Mouse (Mus musculus) E14TG2a.4 (cell line): ENCODE data around the gene Nfatc3.

ENCODE experiments used
- H3K27me3 ChIP-seq: 2 replicates; pipeline ENCODE4 v1.6.1; 2014; ENCODE audit warnings: low read length, control low read depth; ENCODE audit not compliant: insufficient read depth
- H3K36me3 ChIP-seq: 2 replicates; pipeline ENCODE4 v1.6.1; 2014; ENCODE audit warnings: low read length, control low read depth; ENCODE audit not compliant: insufficient read depth
- H3K4me1 ChIP-seq: replicated peaks from 2 replicates; pipeline ENCODE4 v1.6.1; 2014; ENCODE audit warnings: low read depth, low read length, control low read depth
- H3K4me3 ChIP-seq: replicated peaks from 2 replicates; pipeline ENCODE4 v1.5.1; 2014; ENCODE audit warnings: mild to moderate bottlenecking, low read length
- H3K9me3 ChIP-seq: 2 replicates; pipeline ENCODE4 v1.6.1; 2014; ENCODE audit warnings: low read length, control low read depth
- CTCF ChIP-seq: conservative IDR thresholded peaks from 2 replicates; pipeline ENCODE4 v1.5.1; 2014; ENCODE audit warnings: low read length
- NANOG ChIP-seq: IDR thresholded peaks from 2 replicates; pipeline ENCODE4 v1.6.1; 2014; ENCODE audit warnings: borderline replicate concordance, low read length, mixed read lengths
- POU5F1 ChIP-seq: IDR thresholded peaks from 2 replicates; pipeline ENCODE4 v1.6.1; 2014; ENCODE audit warnings: low read length, borderline replicate concordance

The Nfatc3 gene

GRCm38 (mm10) chr8:106150653-106151000, 92.0 kb downstream of the Nfatc3 start:
- Histone ChIP-seq H3K4me3 (peak overlapping the region; percentile 90), H3K36me3 (peaks cover 34% of the 10 kb centered on the region), H3K27me3 (no peaks in the 10 kb centered on the region), H3K4me1 (peaks cover 29% of the 10 kb centered on the region), H3K9me3 (no peaks in the 10 kb centered on the region)
- TF ChIP-seq CTCF, result no peak

- Histone ChIP-seq H3K27me3 (no peaks in the 10 kb centered on the region), H3K4me1 (peaks cover 29% of the 10 kb centered on the region), H3K9me3 (no peaks in the 10 kb centered on the region), H3K36me3 (peaks cover 38% of the 10 kb centered on the region), H3K4me3 (peak overlapping the region; percentile 90)
- no peak for TF ChIP-seq NANOG
- no peak for TF ChIP-seq POU5F1
- TF ChIP-seq CTCF, result no peak
Measured at GRCm38 (mm10) chr8:106151041-106151440, 92.4 kb downstream of the Nfatc3 start.

- Histone ChIP-seq H3K27me3 (no peaks in the 10 kb centered on the region), H3K9me3 (no peaks in the 10 kb centered on the region), H3K4me1 (peaks cover 29% of the 10 kb centered on the region), H3K4me3 (no peak overlapping the region), H3K36me3 (peaks cover 47% of the 10 kb centered on the region)
- TF ChIP-seq POU5F1, result no peak
- no peak for TF ChIP-seq NANOG
- TF ChIP-seq CTCF, result no peak
Measured at GRCm38 (mm10) chr8:106152876-106153275, 94.2 kb downstream of the Nfatc3 start.

GRCm38 (mm10) chr8:106157419-106157818, 98.8 kb downstream of the Nfatc3 start:
- Histone ChIP-seq H3K27me3 (no peaks in the 10 kb centered on the region), H3K4me3 (no peak overlapping the region), H3K36me3 (peaks cover 71% of the 10 kb centered on the region), H3K4me1 (peaks cover 50% of the 10 kb centered on the region), H3K9me3 (no peaks in the 10 kb centered on the region)
- TF ChIP-seq NANOG (no peak), CTCF (no peak), POU5F1 (no peak)

GRCm38 (mm10) chr8:106158381-106158780, 99.7 kb downstream of the Nfatc3 start:
- no peak overlapping the region for H3K4me3 ChIP-seq
- H3K27me3 ChIP-seq, result no peaks in the 10 kb centered on the region
- TF ChIP-seq NANOG (no peak), CTCF (no peak), POU5F1 (no peak)
- H3K4me1 ChIP-seq, result peaks cover 52% of the 10 kb centered on the region
- H3K36me3 ChIP-seq, result peaks cover 72% of the 10 kb centered on the region
- no peaks in the 10 kb centered on the region for H3K9me3 ChIP-seq

- no peak for TF ChIP-seq NANOG
- TF ChIP-seq CTCF, result no peak
- no peak for TF ChIP-seq POU5F1
- Histone ChIP-seq H3K9me3 (no peaks in the 10 kb centered on the region), H3K4me3 (no peak overlapping the region), H3K4me1 (peaks cover 48% of the 10 kb centered on the region), H3K27me3 (no peaks in the 10 kb centered on the region), H3K36me3 (peaks cover 73% of the 10 kb centered on the region)
Measured at GRCm38 (mm10) chr8:106159876-106160275, 101.2 kb downstream of the Nfatc3 start.

- peaks cover 26% of the 10 kb centered on the region for H3K27me3 ChIP-seq
- no peaks in the 10 kb centered on the region for H3K9me3 ChIP-seq
- H3K4me1 ChIP-seq, result peaks cover 51% of the 10 kb centered on the region
- TF ChIP-seq NANOG (no peak), POU5F1 (no peak), CTCF (no peak)
- H3K36me3 ChIP-seq, result peaks cover 54% of the 10 kb centered on the region
- H3K4me3 ChIP-seq, result no peak overlapping the region
Measured at GRCm38 (mm10) chr8:106163251-106163650, 104.6 kb downstream of the Nfatc3 start.

- Histone ChIP-seq H3K27me3 (peaks cover 47% of the 10 kb centered on the region), H3K9me3 (no peaks in the 10 kb centered on the region), H3K4me3 (no peak overlapping the region), H3K36me3 (peaks cover 47% of the 10 kb centered on the region), H3K4me1 (peaks cover 44% of the 10 kb centered on the region)
- TF ChIP-seq POU5F1 (no peak), CTCF (peak; percentile 91), NANOG (no peak)
Measured at GRCm38 (mm10) chr8:106165460-106165859, 106.8 kb downstream of the Nfatc3 start.

GRCm38 (mm10) chr8:106168356-106169016, 109.8 kb downstream of the Nfatc3 start, which contains the start of gene Slc7a6:
Gene Slc7a6, plus strand, starts transcription at chr8:106168857.
- TF ChIP-seq NANOG (no peak), CTCF (no peak), POU5F1 (no peak)
- peaks cover 47% of the 10 kb centered on the region for H3K27me3 ChIP-seq

More at GRCm38 (mm10) chr8:106168356-106169016, 109.8 kb downstream of the Nfatc3 start, which contains the start of gene Slc7a6:
- Histone ChIP-seq H3K4me3 (peak within 1 kb of the TSS; percentile 88), H3K9me3 (no peaks in the 10 kb centered on the region), H3K4me1 (peaks cover 19% of the 10 kb centered on the region), H3K36me3 (peaks cover 17% of the 10 kb centered on the region)
